Mouse (Mus musculus): Measurements from ENCODE around the gene Prrt1.
A peak's percentile ranks its signal among the peaks of the same experiment; 100 is the strongest.

DNA sequence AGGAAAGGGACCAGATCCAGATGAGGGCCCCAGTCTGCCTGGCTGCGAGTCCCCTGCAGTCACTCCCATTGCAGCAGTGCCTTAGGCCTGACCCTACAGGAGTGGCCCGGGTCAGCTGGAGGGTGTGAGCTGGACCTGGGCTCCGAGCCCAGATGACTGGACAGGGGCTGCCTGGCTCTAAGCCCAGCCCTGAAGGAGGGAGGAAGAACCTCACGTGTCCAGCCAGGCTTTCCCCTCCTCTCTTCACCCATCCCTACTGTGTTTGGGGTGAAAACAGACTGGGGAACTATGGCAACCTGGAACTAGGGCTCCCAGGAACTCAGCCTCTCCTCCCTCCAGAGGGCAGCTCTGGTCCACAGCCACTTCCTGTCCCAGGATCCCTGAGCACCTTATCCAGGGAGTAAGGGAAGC, 26.3 kb downstream of the Prrt1 start:
- TF ChIP-seq POLR2A (IDR thresholded peaks at IDR 0.05; ENCODE audit: insufficient read depth, low read depth, low read length) (no peak), CTCF (IDR thresholded peaks at IDR 0.05; ENCODE audit: insufficient read depth, low read depth, low read length) (0 out of 2 replicates have a peak, but pooled peaks have one; percentile 5)

All from olfactory bulb, adult 2 months (tissue).